Mouse (Mus musculus) left cerebral cortex, adult 11 months (tissue): ENCODE measurements at regions not wholly inside any gene's neighbourhood (a gene's known extent, or its start where the extent isn't known, plus 50 kb on each side); places are given as distances from the start of the nearest gene placed in this dataset.

Experiments
- DNase-seq: peaks from one replicate; pipeline ENCODE4 v3.0.0; 2022; ENCODE audit warnings: low spot score

DNA sequence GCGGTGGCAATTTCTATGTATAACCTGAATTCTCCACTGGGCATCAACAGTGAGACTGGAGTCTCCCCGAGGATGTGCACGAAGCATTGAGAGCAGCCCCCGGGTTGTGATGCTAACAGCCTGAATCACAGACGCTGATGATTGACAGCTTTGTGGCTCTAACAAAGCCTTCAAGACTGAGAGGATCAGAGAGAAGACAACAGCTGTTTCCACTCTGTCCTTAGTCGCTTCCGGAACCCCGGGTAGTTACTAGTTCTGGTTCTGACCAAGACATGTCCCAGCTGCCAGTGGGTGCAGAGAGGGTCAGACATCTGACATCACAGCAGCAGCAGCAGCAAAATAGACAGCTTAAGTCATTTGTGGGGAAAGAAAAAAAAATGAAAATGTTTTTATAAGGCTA lies 292.8 kb upstream of the Cdh5 start:
- DNase-seq = no peak

DNA sequence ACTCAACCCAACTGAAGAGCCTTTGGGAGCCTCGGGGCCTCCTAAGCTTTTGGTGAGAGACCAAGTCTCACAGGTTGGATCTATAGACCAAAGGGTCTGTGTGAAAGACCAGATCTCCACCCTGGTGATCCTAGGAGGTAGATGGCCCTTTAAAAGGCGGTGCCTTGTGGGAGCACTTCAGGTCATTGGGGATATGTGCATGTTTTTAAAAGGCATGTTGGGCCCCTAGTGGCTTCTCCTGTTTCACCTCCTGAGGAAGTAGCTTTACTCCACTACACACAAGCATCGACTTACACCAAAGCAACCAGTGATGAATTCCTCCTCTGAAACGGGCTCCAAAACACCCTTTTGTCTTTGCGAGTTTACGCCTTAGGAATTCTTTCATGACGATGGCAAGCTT lies 292.3 kb upstream of the Cdh5 start:
- DNase-seq = no peak

DNA sequence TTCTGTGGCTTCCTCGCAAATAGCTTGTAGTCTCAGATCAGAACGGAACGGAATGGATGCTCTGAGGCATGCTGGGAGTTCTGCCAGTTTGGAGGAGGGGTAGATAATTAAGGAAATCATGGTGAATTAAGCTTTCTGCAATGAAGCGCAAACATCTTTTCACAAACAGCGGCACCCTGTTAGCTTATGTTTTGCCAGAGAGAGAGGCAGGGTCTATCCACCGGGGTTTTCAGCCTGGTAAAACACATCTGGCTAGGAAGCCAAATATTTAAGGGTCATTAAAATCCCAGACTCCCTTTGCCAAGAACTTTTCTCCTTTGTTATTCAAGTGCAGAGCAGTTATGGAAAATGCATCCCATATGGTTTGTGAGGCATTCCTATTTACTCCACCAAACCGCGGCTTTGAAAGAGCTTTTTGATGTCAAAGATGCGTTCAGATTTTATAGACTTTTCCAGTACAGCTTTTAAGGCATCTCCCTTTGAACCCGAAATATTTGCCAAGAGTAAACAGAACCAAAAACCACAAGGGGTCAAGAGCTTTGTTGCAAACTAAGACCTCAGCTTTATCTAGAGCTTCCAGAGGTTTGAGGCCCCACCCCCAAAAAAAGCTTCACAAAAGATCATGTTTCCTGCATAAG lies 287.4 kb upstream of the Cdh5 start:
- DNase-seq = no peak

DNA sequence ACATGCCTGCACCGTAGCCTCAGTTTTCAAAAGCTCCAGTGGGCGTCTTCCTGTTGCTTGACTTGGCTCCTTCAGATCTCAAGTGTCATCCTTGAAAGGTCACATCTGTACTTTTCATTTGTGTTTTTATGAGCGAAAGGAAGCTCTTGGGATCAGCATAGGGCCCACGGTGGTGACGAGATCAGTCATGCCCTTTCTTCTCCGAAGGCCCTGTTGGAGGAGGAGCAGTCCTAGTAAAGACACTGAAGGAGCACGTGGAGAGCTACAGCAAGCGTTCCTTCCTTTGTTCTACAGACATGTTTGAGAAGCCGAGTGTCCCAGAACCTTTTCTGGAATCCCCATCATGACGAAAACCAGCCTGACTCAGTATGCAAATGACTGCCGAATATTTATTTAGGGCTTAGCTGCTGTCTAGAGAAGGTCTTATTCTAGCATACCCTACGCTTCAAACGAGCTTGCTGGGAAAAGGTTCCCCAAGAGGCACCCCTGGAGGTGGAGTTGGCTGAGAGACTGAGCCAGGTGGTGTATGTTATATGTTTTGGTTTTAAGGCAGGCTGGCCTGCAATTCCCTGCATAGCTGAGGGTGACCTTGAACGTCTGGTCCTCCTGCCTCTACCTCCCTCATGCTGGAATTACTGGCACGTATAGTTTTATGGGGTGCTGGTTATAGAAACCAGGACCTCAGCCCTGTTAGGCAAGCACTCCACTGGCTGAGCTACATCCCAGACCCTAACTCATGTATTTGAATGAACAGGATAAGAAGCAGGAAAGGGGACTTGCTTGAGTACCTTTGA lies 285.1 kb upstream of the Cdh5 start:
- DNase-seq = no peak

DNA sequence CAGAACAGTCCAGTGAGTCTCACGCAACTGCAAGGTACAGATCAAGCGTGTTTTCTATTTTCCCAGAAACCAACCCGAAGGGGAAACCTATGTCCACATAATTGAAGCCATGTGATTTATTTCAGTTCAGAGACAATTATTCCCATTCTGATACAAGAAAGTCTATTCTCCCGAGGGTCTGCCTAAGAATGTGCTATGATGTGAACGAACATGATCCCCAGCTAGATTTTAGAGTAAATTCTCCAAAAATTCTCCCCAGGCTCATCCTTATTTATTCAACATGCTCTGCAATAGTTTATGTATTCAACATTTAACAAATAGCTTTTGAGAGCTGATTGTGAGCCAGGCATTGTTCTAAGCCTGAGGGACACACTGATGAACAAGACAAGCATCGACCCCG lies 277.9 kb upstream of the Cdh5 start:
- DNase-seq = no peak

DNA sequence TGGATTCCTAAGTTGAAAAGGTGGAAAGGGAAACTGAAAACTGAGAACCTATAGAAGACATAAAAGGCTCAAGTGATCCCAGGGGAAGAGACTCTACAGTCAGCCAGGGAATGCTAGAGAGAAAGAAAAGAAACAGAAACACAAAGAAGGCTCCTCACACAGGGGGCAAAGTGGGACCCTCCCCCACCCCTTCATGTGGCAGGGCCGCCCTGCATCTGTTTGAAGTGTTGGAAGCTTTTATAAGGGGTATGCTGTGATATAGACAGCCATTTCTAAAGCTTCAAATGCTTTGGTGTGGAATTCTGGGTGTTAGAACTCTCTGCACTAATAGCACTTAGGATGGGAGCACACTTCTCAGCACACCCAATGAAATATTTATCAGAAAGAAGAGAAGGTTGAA lies 276.7 kb upstream of the Cdh5 start:
- no peak for DNase-seq

DNA sequence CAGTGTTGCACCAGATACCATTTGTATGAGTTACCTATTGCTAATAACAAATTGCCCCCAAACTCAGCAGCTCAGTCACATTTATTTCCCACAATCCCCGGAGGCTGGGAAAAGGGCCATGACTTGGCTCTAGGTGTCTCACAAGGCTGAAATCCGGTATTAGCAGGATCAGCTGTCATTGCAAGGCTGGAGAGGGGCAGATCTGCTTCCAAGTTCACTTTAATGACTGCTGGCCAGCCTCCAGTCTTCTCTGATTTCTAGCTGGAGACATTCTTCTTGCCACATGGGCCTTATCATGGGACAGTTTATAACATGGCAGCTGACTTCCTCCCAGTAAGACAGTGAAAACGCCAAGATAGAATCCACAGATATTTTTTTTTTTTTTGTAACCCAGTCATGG lies 276.1 kb upstream of the Cdh5 start:
- no peak for DNase-seq

DNA sequence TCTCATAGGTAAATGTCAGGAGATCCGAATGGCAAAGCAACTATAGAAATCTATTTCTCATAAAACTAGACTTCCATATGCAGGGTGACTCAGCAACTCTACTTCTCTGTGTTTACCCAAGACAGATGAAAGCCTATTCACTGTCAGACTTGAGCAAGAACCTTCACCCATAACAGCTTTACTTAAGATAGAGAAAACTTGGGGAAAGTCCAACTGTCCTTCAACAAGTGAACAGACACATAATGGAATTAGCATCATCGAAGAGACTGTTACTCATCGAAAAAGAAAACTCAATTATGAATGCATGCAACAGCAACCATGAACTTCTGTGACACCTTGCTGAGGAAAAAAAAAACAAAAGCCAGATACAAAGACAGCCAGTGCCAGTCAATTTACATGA lies 271.0 kb upstream of the Cdh5 start:
- no peak for DNase-seq

DNA sequence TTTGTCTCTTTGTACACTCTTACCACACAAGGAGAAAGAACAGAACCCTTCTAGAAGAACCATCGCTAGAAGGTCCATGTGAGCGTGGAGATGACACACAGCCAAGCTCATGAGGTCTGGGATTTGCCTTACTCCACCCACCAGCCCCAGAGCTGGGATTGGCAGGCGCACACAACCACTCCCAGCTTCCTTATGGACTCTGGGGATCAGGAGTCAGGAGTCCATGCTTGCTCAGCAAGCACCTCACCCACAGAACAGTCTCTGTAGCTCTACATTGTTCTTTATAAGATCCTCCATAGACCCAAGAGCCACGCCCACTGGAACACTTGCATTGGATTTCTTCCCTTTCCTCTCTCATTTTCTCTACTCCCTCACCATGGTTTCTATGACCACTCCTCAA lies 261.4 kb upstream of the Cdh5 start:
- no peak for DNase-seq

DNA sequence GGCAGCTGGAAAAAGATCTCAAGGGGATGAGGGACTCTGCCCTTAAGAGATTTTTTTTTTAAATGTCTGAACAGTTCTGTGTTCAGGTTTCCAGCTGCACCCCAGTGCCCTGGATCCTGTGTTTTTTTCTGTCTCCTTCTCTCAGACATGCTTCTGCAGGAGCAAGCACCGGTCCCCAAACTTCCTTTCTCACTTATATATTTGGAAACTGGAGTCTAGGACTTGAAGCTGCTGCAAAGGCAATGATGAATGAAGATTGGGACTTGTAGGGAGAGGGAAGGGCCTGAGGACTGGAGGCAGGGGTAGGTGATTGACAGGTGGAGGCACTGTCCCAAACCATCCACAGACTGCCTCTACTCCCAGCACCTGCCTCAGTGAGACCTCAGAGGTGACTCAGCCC lies 255.5 kb upstream of the Cdh5 start:
- DNase-seq = no peak

DNA sequence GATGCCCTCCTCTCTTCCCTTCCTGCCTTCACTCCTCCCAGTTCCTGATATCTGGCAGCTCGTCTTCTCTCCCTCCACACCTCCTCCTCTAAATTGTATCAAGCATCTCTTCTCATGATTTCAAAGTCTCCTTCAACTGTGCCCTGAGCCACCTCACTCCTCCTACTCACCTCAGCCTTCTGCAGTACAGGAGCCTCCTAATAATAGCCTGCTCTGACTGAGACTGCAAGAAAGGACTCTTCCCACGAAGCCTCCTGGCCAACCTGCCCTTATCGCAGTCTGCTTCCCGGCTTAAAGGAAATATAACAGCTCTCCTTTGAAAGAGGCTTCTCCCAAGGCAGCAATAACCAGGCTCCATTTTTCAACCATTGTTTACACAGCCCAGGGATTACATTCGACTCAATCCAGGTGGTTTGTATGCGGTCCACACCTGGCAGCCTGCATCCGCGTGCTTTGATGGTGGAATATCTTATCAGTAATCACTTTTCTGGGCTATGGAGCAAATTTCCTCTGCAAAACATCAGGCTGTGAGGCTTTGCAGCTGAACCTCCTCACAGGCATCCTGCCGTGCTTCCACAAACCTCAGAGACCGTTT lies 254.9 kb upstream of the Cdh5 start:
- peak; percentile 7 for DNase-seq

DNA sequence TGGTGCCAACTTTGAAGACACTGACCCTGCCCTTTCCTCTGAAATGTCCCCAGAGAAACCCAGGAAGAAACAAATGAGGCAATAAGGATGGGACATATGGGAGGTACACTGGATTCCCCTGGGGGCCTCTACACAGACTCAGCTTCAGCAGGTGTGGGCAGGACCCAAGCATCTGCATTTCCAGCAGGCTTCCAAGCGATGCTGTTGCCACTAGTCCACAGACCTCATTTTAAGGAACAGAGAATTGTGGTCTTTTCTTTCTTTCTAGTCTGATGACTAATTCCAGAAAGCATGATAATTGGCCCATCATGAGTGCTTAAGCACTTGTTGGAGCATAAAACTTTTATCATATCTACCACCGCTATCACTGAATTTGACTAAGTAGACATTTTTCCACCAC lies 251.6 kb upstream of the Cdh5 start:
- DNase-seq = no peak

DNA sequence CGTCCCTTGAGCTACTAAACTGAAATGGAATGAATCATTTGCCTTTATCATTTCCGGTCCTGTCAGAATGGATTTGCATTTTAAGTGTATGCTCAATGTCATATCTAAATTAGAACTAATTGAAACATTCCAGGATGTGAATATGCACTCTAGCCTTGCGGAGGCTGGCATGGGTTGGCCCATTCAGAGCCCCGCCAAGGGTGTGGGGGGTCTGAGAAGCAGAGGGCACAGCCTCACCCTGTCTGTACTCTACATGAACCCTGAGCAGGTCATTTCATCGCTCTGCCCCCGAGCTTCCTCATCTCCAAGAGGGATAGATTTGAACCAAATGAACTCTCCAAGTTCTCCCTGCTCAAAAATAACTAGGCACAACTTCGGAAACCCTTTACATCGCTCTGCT lies 250.1 kb upstream of the Cdh5 start:
- DNase-seq = no peak

DNA sequence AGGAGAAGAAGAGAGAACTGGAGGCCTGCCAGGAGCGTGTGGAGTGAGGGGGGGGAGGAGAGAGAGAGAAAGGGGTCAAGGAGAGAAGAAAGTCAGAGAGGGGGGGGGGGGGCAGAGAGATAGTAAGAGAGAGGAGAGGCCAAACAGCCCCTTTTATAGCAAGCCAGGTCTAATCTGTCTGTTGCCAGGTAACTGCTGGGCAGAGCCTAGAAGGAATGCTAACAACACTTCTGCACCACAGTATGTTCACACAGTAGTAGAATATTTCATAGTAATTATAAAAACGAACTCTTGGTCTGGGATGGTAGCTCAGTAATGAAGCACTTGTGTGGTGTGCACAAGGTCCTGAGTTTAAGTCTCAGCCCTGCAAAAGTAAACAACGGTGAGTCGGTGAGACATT lies 248.4 kb upstream of the Cdh5 start:
- DNase-seq = no peak

DNA sequence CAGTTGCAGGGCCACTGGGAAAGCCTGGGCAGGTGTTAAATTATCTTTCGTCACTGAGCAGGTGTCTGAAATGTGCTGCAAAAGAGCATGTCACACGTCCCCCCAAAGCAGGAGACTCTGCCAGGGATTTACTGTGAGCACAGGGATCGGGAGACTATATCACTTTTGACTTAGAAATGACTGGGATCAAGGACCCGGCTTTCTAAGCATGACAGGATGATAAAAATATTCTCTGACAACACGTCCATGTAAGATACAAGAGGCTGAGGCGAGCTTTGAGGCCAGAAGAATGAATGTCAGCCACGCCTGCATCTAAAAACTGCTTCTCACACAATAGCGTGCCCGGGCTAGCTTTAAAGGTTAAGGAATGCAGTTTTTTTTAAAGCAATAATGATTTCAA lies 246.1 kb upstream of the Cdh5 start:
- no peak for DNase-seq

DNA sequence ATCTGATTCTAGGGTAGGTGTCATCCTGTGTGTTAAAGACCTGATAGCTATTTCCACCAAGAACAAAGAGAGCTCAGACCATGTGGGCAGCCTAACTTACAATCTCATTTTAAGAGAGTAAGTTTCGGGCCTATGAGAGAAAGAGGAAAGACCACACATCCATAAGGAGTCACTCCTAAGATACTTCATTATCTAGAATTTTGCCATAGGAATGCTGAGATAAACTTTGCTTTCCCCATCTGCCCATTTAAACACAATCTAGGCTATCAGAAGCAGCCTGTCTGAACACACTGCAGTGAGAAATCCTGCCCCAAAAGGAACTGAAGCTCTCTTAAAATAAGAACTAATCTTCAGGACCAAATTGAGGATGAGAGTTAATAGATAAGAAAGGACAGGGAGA lies 242.3 kb upstream of the Cdh5 start:
- DNase-seq = no peak

DNA sequence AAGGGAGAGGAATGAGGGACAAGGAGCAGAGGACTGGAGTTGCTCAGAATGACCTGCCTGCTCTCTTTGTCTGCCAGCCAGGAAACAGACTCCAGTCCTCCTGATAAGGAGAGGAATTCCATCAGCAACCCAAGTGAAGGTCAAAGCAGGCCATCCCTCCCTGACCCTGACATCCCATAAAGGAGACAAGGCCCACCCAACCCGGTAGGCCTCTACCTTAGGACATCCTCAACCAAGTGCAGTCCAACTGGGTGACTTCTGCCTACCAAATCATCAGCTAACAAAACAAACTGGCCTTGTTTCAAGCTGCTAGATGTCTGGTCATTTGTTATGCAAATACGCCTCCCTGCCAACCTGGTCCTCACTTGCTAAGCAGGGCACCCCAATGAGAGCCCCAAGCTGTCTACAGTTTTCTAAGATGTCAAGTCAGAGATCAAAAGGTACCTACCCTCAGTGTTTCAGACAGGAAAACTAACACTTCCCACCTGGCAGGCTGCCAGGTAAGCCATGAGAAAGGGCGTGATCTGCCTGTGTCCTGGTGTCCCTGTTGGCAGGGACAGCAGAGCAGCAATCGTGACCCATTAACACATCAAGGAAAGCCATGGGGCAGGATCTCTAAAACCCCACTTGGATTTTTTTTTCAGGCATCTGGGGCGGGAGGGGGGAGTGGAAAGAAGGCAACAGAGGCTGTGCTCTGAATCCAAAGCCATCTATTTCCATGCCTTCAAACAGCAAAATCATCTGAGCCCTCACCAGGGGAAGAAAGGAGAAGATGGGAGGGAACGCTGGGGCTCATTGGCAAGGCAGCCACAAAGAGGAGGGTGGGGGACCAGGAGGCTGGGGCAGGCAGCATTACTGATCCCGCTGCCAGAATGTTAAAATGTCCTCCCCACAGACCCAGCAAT lies 227.6 kb upstream of the Cdh5 start:
- DNase-seq = no peak

DNA sequence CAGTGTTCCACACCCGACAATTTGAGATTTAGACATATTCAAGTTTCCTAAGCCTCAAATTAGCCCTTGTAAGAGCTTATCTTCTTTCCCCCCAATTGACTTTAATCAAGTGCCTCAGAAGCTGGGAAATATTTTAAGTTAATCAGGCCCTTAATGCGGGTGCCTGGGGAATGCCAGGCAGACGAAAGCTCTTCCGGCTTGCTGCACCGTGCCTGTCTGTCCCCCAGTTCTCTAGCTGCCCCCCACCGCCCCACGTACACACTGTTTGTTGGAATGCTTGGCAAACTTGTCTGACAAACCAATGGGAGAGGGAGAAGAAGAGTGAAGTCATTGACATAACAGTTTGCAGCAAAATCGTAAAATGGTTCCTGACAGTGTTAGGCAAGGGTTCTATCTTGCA lies 226.9 kb upstream of the Cdh5 start:
- DNase-seq = no peak

DNA sequence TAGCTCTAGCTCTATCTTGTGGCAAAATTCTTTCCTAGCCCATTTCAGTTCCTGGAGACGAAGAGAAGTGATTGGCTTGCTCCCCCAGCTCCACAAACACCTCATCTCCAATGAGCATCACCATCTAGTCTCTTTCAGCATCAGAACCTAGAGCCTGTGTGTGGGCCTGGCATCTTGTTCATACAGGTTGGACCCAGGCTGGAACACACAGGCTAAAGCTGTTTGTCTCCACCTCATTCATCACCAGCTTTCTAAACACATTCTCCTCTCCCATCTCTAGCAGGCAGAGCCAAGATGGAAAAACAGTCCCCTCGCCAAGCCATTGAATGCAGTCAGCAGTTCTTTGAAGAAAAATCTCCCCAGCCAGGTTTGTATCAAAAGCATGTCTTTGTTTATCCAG lies 221.9 kb upstream of the Cdh5 start:
- DNase-seq = no peak

DNA sequence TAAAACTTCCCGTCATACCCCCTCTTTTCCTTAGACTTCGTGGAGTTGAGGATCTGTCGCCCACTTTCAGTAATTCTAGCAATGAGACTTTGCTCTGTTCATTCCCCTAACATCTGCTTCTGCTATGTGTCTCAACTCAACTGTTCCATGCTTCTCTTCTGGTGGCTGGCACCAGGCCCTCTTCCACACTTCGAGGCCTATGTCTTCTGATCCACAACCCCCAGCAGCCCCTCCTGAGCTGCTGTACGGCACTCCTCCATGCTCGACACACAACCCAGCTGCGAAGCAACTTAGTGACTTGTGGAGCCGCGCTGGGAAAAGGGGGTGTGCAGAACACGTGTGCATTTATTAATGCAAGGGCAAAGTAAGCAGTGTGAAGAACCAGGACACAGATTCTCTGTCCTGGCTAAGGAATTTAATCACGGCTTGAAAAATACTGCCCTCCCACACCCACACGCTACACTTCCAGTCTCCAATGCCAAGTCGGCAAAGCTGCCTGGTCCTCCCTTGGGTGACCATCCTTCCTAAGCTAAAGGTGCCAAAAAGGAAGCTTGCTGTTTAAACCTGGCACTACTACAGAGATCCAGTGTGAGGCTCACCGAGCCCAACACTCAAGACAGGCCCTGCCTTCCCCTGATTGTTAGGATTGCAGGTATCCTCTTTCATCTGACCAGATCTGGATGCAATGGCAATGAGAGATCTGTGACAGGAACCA lies 220.8 kb upstream of the Cdh5 start:
- no peak for DNase-seq

DNA sequence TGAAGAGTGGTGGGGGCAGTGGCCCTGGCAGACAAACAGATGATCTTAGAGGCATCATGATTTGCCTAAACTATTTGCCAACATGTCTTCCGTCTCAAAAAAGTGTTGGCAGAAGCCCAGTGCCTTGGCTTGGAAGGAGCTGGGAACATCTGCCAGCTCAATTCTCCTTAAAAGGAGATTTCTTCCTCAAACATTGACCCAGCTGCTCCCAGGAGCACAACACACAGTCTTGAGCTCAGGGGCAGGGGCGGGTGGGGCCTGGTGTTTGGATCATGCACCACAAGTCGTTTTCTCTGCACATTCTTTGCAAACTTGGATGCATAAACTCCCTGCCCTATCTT lies 220.3 kb upstream of the Cdh5 start:
- DNase-seq = no peak
